In genomic region chr6:88728515-88728914, GRCm38 (mm10) we compare ENCODE assay signal across 17 mouse cellular contexts.
"Had no signal": no experiment of that assay in that cellular context is flagged by ENCODE, and none has a peak within 500 bp of the region (broad histone marks: within the 10 kb centered on the region; RNA-seq: fewer than 3 reads in every experiment).

No protein-coding gene starts in this region.

- H3K27ac ChIP-seq: midbrain, embryonic 12.5 days; neural tube, embryonic 13.5 days had no signal

- H3K4me2 ChIP-seq: kidney, embryonic 15.5 days; midbrain, embryonic 12.5 days; neural tube, embryonic 13.5 days had no signal

- H3K9me3 ChIP-seq: kidney, embryonic 15.5 days; midbrain, embryonic 12.5 days; neural tube, embryonic 13.5 days had no signal

- H3K36me3 ChIP-seq: kidney, embryonic 15.5 days; midbrain, embryonic 12.5 days; neural tube, embryonic 13.5 days had no signal

- H3K4me3 ChIP-seq: kidney, embryonic 15.5 days; midbrain, embryonic 12.5 days; neural tube, embryonic 13.5 days had no signal

- H3K9ac ChIP-seq: kidney, embryonic 15.5 days; midbrain, embryonic 12.5 days had no signal

- DNase-seq: kidney, adult 2 months; kidney, postnatal 14 days; layer of hippocampus, adult 9-11 months; layer of hippocampus, postnatal 36 days; lung, adult 2 months; lung, postnatal 10 days; lung, postnatal 4 days; retina, postnatal 1 day; right cerebral cortex, postnatal 4 days; spleen, adult 18-20 months; thymus, adult 18-20 months; thymus, postnatal 25 days had no signal

- ATAC-seq: intestine, embryonic 16.5 days; midbrain, embryonic 16.5 days had no signal
